Mouse (Mus musculus): Measurements from ENCODE around the gene Cd44.

Cd44 gene

DNA sequence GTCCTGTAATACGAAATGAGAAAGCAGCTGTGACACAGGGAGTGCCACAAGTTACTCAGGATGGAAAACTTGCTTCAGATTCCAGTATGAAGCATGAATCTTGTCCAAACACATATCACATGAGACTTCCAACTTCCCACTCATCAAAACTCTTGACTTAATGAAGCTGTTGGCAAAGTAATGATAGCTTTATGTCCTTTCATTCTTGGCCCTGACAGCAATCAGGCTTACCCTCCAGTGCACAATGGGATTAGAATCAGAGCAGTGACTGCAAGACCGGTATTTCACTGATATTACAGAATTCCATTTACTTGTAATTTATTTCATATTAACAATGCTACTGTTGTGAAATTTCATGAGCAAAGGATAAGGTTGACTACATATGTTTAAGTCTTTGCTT, 137.5 kb downstream of the Cd44 start:
- DNase-seq (ENCODE audit: low read depth, low spot score) = no peak

- no peak for DNase-seq (ENCODE audit: low read depth, low spot score)
These were observed 138.3 kb downstream of the Cd44 start for GRCm38 (mm10) chr2:102763176-102763575.
